Mouse (Mus musculus): ENCODE measurements around the gene Klrg1. TPM values are rescaled to one million over a fixed set of nuclear protein-coding genes. Genes with fewer than 3 reads are reported as not detected.

Klrg1 gene
- total RNA-seq, 2 experiments from 2014 or later, result 0.66 TPM; not detected in 1

Other genes with a start within 250 kb of the Klrg1 start
- gene M6pr, start 25.8 kb upstream of the Klrg1 start, total RNA-seq (2021), result 10 to 100 TPM; 35.2 to 38.2 TPM
- gene Phc1, start 57.7 kb upstream of the Klrg1 start, total RNA-seq (2021), result 100 to 1,000 TPM; 107 to 111 TPM
- gene Rimklb, start 215.9 kb upstream of the Klrg1 start, total RNA-seq (2021), result 100 to 1,000 TPM; 392 to 432 TPM
- 1 to 10 TPM; 1.5 to 2.1 TPM for gene Mfap5, start 223.0 kb upstream of the Klrg1 start, total RNA-seq (2021)

Data from left cerebral cortex, postnatal 4 days (tissue).